Mouse (Mus musculus) liver, adult 2 months (tissue): ENCODE measurements around the gene Mpp6. TPM values are rescaled to one million over a fixed set of nuclear protein-coding genes. Genes with fewer than 3 reads are reported as not detected.

Source experiments
- DNase-seq: peaks from one replicate; pipeline ENCODE4 v3.0.0-alpha.2; 2011; ENCODE audit warnings: low read depth, low spot score; ENCODE audit errors: extremely low read depth
- H3K27ac ChIP-seq: fragments of 200-500 bp; replicated peaks from 2 replicates; pipeline ENCODE4 v1.5.1; 2012; ENCODE audit warnings: low read depth, mild to moderate bottlenecking, control low read depth, inconsistent platforms, low read length; ENCODE audit not compliant: insufficient read depth
- H3K27me3 ChIP-seq: fragments of 200-500 bp; 2 replicates; pipeline ENCODE4 v1.6.1; 2012; ENCODE audit warnings: mild to moderate bottlenecking, moderate library complexity, low read length, inconsistent platforms; ENCODE audit not compliant: control insufficient read depth, insufficient read depth
- H3K36me3 ChIP-seq: fragments of 200-500 bp; 2 replicates; pipeline ENCODE4 v1.6.1; 2012; ENCODE audit warnings: low read length, inconsistent platforms; ENCODE audit not compliant: control insufficient read depth, insufficient read depth
- H3K4me1 ChIP-seq: fragments of 200-500 bp; 2 replicates; pipeline ENCODE4 v1.6.1; 2011; ENCODE audit warnings: low read length; ENCODE audit not compliant: control insufficient read depth, insufficient read depth
- H3K4me3 ChIP-seq: fragments of 200-500 bp; 2 replicates; pipeline ENCODE4 v1.5.1; 2011; ENCODE audit warnings: low read depth, mild to moderate bottlenecking, control low read depth, low read length, moderate library complexity; ENCODE audit not compliant: insufficient read depth
- H3K79me2 ChIP-seq: fragments of 200-500 bp; 2 replicates; pipeline ENCODE4 v1.6.1; 2012; ENCODE audit warnings: inconsistent platforms, mild to moderate bottlenecking, low read length, moderate library complexity; ENCODE audit not compliant: control insufficient read depth, insufficient read depth
- H3K9ac ChIP-seq: fragments of 200-500 bp; 2 replicates; pipeline ENCODE4 v1.6.1; 2012; ENCODE audit warnings: low read depth, mild to moderate bottlenecking, control low read depth, inconsistent platforms, low read length
- CTCF ChIP-seq: fragments of 200-500 bp; IDR thresholded peaks from 2 replicates; pipeline ENCODE4 v1.5.1; 2011; ENCODE audit warnings: low read depth, low read length, control low read depth
- POLR2A ChIP-seq: fragments of 200-500 bp; IDR thresholded peaks from 2 replicates; pipeline ENCODE4 v1.6.1; 2011; ENCODE audit warnings: low read length, control low read depth; ENCODE audit not compliant: insufficient read depth; ENCODE audit errors: extremely low read depth
- whole genome bisulfite sequencing: fragments of 180-500 bp; shearing (Covaris S2); methylation state at CpG from one replicate; pipeline ENCODE4 v1.1.7; 2018; 5-methylcytosine and 5-hydroxymethylcytosine counted together
- polyA plus RNA-seq: library from polyadenylated mRNA; depleted of rRNA; stranded (reverse); fragments of >200 nt; gene quantifications from 2 replicates; pipeline ENCODE4 v1.2.3, GENCODE M21; 2012
- total RNA-seq: library from RNA; depleted of rRNA; stranded (reverse); fragments of >200 nt; gene quantifications from 2 replicates; pipeline ENCODE4 v1.2.3, GENCODE M21; 2014

The Mpp6 gene
- total and polyA plus RNA-seq, 2 experiments: 17.9 to 68.2 TPM

DNA sequence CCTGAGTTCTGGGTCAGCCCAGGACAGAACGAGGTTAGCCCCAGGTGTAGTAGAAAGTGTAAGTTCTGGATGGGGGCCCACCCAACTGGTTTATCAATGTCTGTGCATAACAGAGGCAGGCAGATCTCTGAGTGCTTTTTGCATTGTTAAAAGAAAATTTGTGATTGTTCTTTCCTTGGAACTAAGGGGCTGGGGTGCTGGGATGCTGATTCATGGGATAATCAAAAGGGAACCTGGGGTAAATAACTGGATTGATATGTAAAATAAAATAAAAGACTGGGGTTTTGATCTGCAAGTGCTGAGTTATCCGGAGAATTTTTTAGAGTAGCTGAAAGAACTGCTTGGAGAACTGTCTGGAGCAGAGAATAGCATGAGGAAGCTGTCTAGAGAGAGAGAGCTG is 14.2 kb downstream of the Mpp6 start:
- no peak for DNase-seq
- H3K9ac ChIP-seq: no peak overlapping the region
- peaks cover 3% of the 10 kb centered on the region; the same call in 1 of the 2 replicates for H3K36me3 ChIP-seq
- no peaks in the 10 kb centered on the region; the same call in 1 of the 2 replicates for H3K4me1 ChIP-seq
- 79% methylated on average over 2 of the region's 2 CpGs for WGBS
- H3K27me3 ChIP-seq: no peaks in the 10 kb centered on the region
- TF ChIP-seq CTCF (no peak), POLR2A (no peak)
- no peak overlapping the region for H3K27ac ChIP-seq
- peaks cover 10% of the 10 kb centered on the region; the same call in 1 of the 2 replicates for H3K79me2 ChIP-seq
- H3K4me3 ChIP-seq: no peak overlapping the region

DNA sequence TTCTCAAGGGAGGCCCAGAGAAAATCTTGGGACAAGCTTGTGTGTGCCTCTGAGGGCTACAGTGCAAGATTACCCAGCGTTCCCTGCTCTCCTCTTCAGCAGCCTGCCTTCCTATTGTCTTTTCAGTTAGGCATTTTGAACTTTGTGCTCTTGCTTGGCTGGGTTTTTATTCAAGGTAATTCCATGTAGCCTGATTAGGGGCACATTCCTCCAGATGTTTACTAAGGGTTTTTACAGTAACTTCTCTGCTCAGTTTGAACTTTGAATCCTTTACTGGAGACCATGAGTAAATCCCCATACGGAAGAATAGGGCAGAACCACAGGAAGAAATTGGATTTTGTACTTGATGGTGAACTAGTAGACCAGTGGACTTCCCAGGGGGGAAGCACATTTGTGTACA is 16.3 kb downstream of the Mpp6 start:
- Histone ChIP-seq H3K79me2 (peaks cover 7% of the 10 kb centered on the region; the same call in 1 of the 2 replicates), H3K36me3 (peaks cover 3% of the 10 kb centered on the region; the same call in 1 of the 2 replicates), H3K4me1 (no peaks in the 10 kb centered on the region; the same call in 1 of the 2 replicates), H3K4me3 (no peak overlapping the region), H3K27ac (no peak overlapping the region), H3K27me3 (no peaks in the 10 kb centered on the region), H3K9ac (no peak overlapping the region)
- no peak for DNase-seq
- WGBS: 85% methylated on average over 2 of the region's 2 CpGs
- TF ChIP-seq POLR2A (no peak), CTCF (no peak)

DNA sequence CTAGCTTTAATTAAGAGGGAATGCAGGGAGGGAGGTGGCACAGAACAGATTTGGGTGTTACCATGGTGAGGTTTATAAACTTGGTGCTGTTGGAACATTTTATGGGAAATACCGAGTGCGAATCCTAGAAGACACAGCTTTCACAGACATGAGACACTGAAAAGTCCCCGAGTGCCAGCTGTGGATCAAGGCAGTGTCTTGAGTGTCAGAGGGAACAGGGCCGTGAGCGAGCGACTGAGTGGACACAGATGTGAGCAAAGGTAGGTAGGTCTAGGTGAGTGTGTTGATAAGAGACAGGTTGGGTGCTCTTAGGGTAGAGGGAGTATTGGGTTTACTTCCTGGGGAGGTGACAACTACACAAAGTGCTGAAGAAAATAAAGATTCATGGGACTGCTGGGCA is 17.5 kb downstream of the Mpp6 start:
- TF ChIP-seq CTCF: no peak
- no peak for TF ChIP-seq POLR2A
- Histone ChIP-seq H3K27me3 (no peaks in the 10 kb centered on the region), H3K4me1 (no peaks in the 10 kb centered on the region; the same call in 1 of the 2 replicates), H3K9ac (no peak overlapping the region), H3K79me2 (peaks cover 3% of the 10 kb centered on the region; the same call in 1 of the 2 replicates), H3K36me3 (peaks cover 3% of the 10 kb centered on the region; the same call in 1 of the 2 replicates), H3K27ac (no peak overlapping the region), H3K4me3 (no peak overlapping the region)
- no peak for DNase-seq
- over 99% methylated on average over 6 of the region's 6 CpGs for WGBS

DNA sequence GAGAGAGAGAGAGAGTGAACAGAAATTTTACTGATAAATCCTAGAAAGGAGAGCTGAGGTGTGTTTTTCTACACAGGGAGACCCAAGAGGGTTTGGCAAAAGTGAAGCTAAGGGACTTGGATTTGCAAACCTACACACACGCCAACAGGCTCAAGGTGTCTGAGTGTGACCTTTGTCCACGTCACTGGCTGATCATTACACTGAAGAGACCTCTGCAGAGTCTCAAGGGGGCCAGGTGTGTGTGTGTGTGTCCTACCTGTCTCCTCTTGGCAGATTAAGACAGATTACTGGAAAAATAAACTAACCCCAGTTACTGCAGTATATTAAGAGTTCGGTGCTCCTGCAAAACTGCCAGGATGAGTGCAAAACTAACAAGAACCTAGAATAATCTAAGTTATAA is 27.6 kb downstream of the Mpp6 start:
- no peak overlapping the region for H3K4me3 ChIP-seq
- H3K79me2 ChIP-seq: peaks cover 3% of the 10 kb centered on the region; the same call in 1 of the 2 replicates
- DNase-seq: no peak
- H3K27me3 ChIP-seq: no peaks in the 10 kb centered on the region
- H3K9ac ChIP-seq: no peak overlapping the region
- TF ChIP-seq POLR2A (no peak), CTCF (no peak)
- no peaks in the 10 kb centered on the region for H3K36me3 ChIP-seq
- H3K27ac ChIP-seq: no peak overlapping the region
- H3K4me1 ChIP-seq: peaks cover 3% of the 10 kb centered on the region; the same call in 1 of the 2 replicates
- 39% methylated on average over 3 of the region's 3 CpGs for WGBS

DNA sequence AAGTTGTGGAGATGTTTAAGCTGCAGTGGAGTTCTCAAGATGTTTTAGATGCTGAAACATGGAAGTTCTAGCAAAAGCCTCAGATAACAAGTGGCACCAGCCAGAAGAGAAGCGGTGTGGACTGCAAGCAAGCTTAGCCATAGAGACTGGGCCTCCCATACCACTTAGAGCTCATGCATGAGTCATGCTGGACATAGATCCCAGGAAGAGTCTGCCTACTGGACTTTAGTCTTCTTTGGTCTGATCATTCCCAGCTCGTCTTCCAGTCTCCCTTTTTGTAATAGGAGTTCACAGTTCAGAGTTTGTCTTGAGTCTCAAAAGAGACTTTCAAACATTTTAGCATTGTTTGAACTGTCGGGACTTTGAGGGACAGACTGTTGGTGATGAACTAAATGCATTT is 29.5 kb downstream of the Mpp6 start:
- WGBS: 64% methylated on average over 3 of the region's 3 CpGs
- peak; percentile 44 for DNase-seq
- no peaks in the 10 kb centered on the region; the same call in 1 of the 2 replicates for H3K4me1 ChIP-seq
- no peak overlapping the region for H3K27ac ChIP-seq
- H3K4me3 ChIP-seq: no peak overlapping the region
- peaks cover 3% of the 10 kb centered on the region; the same call in 1 of the 2 replicates for H3K79me2 ChIP-seq
- no peaks in the 10 kb centered on the region for H3K27me3 ChIP-seq
- TF ChIP-seq POLR2A (no peak), CTCF (no peak)
- no peaks in the 10 kb centered on the region for H3K36me3 ChIP-seq
- no peak overlapping the region for H3K9ac ChIP-seq

DNA sequence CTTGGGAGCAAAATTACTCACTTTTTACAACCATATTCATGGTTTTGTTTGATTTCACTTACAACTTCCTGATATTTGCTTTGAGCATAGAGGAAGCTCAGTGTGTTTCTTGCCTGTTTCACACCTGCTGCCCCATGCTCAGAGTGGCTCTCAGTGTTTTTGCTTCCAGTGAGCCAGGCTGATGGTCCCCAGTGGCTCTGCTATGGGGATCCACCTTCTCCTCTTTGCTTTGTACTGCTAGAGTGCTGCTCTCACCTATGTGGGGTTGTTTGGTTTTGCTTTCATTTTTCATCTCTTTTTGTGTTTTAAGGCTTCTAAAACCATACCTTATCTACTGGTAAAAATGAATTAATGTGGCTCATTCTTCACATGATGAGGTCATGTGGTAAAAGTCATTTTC is 36.1 kb downstream of the Mpp6 start:
- H3K27me3 ChIP-seq: no peaks in the 10 kb centered on the region
- no peak overlapping the region for H3K27ac ChIP-seq
- H3K79me2 ChIP-seq: peaks cover 6% of the 10 kb centered on the region; the same call in 1 of the 2 replicates
- DNase-seq: no peak
- no peak overlapping the region for H3K9ac ChIP-seq
- H3K4me3 ChIP-seq: no peak overlapping the region
- H3K4me1 ChIP-seq: no peaks in the 10 kb centered on the region; the same call in 1 of the 2 replicates
- H3K36me3 ChIP-seq: peaks cover 7% of the 10 kb centered on the region; the same call in 1 of the 2 replicates
- TF ChIP-seq POLR2A (no peak), CTCF (no peak)
